Mouse (Mus musculus) layer of hippocampus, postnatal 25 days (tissue): Measurements from ENCODE around the gene Hrnr. TPM values are rescaled to one million over a fixed set of nuclear protein-coding genes. Genes with fewer than 3 reads are reported as not detected.

Experiments
- DNase-seq, 2 experiments: peaks; one replicate each; pipeline ENCODE4 v3.0.0; 2022; ENCODE audit warnings: mixed read lengths in 2 of 2, low spot score in 1 of 2; ENCODE audit errors: extremely low spot score in 1 of 2
- total RNA-seq, 2 experiments: library from RNA; stranded (reverse); gene quantifications; 2 replicates each; pipeline ENCODE4 v1.2.3; 2021

Gene Hrnr
- total RNA-seq, result not detected

- no peak for DNase-seq
Measured at GRCm38 (mm10) chr3:93319449-93319848, at the start of gene Hrnr. TSS of gene Hrnr (plus strand) at chr3:93319749.

GRCm38 (mm10) chr3:93273223-93273622 is 46.3 kb upstream of the Hrnr start, which contains the start of gene Flg:
TSS of gene Flg (plus strand) at chr3:93273523.
- no peak for DNase-seq

- no peak for DNase-seq
Measured at GRCm38 (mm10) chr3:93297542-93297941, 22.0 kb upstream of the Hrnr start.

- no peak for DNase-seq
Measured at GRCm38 (mm10) chr3:93299832-93300231, 19.7 kb upstream of the Hrnr start.

- no peak for DNase-seq
Measured at GRCm38 (mm10) chr3:93301896-93302295, 17.7 kb upstream of the Hrnr start.

- DNase-seq, result no peak
Measured at GRCm38 (mm10) chr3:93306142-93306541, 13.4 kb upstream of the Hrnr start.

GRCm38 (mm10) chr3:93311371-93311770 is 8.2 kb upstream of the Hrnr start:
- no peak for DNase-seq

- no peak for DNase-seq
Measured at GRCm38 (mm10) chr3:93314388-93314787, 5.2 kb upstream of the Hrnr start.

GRCm38 (mm10) chr3:93337749-93338148 is 18.2 kb downstream of the Hrnr start:
- no peak for DNase-seq

- DNase-seq, result no peak
Measured at GRCm38 (mm10) chr3:93340021-93340420, 20.5 kb downstream of the Hrnr start.

- no peak for DNase-seq
Measured at GRCm38 (mm10) chr3:93346896-93347295, 27.3 kb downstream of the Hrnr start.

GRCm38 (mm10) chr3:93360045-93360444 is 40.5 kb downstream of the Hrnr start:
- DNase-seq, result peak; percentile 61 to 81

GRCm38 (mm10) chr3:93361933-93362574 is 42.5 kb downstream of the Hrnr start:
- no peak for DNase-seq

- DNase-seq, result no peak
Measured at GRCm38 (mm10) chr3:93366966-93367575, 47.5 kb downstream of the Hrnr start.

- no peak for DNase-seq
Measured at GRCm38 (mm10) chr3:93368171-93368570, 48.6 kb downstream of the Hrnr start.

- no peak for DNase-seq
Measured at GRCm38 (mm10) chr3:93373416-93373815, 53.9 kb downstream of the Hrnr start.

GRCm38 (mm10) chr3:93375196-93375595 is 55.6 kb downstream of the Hrnr start:
- no peak for DNase-seq

GRCm38 (mm10) chr3:93375601-93376000 is 56.1 kb downstream of the Hrnr start:
- no peak for DNase-seq

GRCm38 (mm10) chr3:93378146-93378545 is 58.6 kb downstream of the Hrnr start:
- DNase-seq, result no peak
